Mouse (Mus musculus): ENCODE results near the gene Ibtk.
A peak's percentile ranks its signal among the peaks of the same experiment; 100 is the strongest.

Gene Ibtk

DNA sequence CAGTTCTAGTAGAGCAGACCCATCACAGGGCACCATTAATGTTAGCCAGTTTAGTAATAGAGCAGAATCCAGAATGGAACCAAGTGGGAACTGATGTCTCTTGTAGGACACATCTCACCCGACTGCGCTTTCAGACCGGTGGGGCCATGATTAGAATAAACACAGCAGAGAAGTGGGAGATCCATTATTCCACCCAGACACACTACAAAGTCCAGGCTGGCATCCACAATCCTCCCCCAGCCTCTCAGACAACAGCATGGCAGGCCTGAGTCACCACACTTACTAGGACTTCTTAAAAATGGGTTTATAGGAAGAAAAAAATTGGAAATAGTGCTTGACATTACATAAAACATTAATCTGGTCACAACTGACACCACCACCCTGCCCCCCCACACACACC is 53.5 kb downstream of the Ibtk start:
- DNase-seq: no peak

DNA sequence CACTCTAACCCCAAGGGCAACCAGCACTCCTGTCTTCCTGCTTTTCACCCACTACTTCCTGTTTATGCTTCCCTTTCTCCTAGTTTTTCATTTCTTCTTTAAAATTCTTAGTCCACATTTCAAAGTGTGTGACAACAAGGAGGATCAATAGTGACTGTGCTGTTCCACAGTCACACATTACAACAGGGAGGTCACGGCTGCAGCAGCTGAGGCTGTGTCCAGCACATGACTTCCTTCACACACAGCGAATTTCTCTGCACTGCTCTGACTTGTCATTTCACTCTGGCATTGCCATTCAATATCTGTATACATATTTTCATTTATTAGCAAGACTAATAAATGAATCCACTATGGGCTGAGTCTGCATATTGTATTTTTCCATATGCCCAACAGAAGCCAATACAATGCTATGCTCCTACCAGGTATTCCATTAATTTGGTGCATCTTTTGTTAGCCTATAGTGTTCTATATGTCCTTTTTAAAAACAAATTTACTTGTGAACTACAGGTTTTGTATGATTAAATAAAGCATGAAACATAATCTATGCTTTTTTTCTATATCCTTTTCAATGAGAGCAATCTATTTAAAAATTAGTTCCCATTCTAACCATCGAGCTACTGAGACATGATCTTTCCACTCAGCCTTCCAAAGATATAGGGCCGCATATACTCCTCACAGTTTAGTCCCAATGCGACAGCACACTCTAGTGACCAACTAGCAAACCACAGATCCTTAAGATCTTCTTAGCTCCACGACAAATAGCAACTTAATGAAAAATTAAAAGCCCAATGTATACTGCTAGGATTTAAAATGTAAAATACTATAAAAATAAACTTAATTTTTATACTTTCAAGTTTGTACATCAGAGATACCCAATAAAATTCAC is 55.7 kb downstream of the Ibtk start:
- peak; percentile 43 to 50 for DNase-seq

DNA sequence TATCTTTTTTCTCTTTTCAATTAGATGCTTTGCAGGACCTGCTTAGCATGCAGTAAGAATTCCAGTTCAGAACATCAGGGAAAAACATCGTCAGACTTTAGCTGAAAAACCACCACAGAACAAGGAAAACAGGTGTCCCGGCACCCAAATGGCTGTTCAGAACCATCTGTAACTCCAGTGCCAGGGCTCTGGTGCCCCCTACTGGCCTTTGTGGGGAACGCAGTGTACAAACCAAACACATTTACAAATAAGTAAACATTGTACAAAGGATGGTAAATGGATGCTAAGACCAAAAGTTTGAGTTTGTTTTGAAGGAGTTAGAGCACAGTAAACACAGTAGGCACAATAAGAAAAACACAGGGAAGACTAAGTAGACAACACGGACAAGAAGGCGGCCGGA is 64.1 kb downstream of the Ibtk start:
- DNase-seq: peak; percentile 7 to 17

DNA sequence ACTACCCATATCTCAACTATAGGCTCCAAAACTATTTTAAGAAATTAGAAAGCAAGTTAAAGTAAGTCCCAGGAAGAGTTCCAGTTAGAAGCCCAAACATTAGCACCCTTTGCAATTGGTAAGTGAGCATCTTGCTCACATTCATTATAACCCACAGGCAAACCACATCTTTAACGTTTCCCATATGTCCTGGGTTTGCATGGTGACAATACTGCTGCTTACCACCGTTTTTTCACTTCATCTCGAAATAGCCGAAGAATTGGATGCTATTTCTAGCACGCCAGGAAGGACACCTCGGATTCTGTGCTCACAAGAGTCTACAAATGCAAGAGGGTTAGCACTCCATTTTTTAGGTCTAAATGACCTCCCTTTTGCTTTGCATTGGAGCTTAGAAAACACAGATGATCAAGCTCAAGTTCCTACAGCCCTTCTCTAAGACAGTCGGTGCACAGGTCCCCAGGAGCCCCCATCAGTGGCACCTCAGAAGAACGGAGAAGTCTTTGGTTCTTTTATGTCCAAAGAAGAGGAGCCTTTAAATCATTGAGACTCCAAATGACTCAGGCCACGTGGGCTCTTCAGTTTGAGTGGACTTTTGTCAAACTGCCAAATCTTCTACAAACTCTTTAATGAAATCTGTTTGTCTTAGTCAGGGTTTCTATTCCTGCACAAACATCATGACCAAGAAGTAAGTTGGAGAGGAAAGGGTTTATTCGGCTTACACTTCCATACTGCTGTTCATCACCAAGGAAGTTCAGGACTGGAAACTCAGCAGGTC is 73.8 kb downstream of the Ibtk start:
- DNase-seq: no peak

DNA sequence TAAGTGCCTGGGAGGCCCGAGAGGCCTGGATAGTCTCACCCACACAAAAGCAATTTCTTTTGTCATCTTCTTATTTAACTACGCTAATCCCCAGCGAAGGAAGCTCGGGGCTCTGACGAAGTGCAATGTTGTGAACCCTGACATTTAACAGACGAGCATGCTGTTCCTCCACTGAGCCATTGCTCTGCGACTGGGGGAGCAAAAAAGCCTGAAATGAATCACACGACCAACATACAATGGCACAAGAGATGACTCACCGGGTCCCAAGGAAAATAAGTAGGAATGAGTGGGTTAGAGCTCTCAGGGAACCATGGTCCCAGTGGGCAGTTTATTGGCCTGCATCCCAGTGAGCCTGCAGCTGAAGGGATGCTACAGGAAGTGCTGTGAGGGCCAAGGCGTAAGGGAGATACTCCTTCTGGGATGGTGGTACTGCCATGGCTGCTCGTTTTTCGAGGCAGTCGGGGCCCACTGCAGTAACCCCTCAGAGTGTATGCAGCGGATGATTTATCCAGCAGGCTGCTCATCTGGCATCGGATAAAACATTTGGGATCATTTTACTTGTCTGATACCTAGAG is 75.1 kb downstream of the Ibtk start:
- peak in 1 of 2 experiments; percentile 26 for DNase-seq

DNA sequence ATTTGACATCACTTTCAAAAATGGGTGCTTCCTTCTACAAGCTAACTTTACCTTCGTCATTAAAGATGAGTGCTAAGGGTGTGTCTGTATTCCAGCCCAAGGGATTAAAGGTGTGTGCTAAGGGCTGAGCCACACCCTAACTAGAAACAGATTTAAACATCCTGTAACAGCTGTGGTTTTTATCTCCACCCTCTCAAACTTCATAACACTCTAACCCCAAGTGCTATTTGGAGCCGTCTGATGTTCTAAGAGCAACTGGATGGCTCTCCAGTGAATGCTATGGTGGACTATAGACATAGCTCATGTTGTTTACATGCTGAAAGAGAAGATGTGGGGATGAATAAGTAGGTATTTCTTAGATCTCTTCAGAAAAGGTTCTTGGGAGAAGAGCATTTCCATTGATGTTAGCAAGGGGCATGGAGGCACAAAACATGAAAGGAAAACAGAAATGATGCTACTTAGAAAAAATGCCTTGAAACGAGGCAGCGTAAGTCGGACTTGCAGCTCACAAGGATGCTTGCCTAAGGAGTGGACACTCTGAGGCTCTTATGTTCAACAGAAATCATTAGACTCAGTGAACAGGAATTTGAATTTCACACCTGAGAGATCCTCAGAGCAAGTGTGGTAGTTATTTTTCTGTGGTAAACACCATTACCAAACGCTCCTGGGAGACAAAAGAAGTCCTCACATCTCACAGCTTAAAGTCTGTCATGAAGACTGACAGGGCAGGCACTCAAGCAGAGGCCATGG is 77.4 kb downstream of the Ibtk start:
- DNase-seq: no peak

DNA sequence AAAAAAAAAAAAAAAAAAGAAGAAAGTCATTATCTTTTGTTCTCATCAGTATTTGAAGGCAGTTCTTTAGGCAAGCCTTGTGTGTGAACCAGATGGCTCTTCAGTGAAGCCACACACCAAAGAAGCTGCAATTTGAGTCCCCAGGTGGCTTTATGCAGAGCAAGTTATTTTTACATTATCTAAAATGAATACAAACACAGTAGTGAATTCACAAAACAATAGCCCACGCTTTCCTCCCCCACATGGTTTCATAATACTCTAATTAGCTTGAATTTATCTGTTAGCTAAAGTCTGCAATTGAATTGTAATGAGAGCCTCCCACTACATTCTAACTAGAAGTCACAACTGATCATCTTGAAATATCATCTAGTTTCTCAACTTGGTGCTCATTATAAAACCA is 84.8 kb downstream of the Ibtk start:
- no peak for DNase-seq

DNA sequence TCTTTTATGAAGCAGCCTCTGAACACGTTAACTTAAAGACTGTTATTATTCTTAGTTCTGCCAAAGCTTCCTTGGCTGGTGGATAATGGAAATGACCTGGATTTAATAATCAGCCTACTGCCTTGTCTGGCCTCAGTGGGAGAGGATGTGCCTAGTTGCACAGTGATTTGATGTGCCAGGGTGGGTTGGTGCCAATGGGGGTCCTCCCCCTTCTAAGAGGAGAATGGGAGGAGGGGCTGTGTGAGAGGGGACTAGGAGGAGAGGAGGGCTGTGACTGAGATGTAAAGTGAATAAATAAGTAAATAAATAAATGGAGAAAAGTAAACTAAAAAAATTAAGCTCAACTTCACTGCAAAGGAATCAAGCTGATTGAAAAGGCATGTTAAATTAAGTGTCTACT is 85.3 kb downstream of the Ibtk start:
- peak; percentile 7 to 11 for DNase-seq

DNA sequence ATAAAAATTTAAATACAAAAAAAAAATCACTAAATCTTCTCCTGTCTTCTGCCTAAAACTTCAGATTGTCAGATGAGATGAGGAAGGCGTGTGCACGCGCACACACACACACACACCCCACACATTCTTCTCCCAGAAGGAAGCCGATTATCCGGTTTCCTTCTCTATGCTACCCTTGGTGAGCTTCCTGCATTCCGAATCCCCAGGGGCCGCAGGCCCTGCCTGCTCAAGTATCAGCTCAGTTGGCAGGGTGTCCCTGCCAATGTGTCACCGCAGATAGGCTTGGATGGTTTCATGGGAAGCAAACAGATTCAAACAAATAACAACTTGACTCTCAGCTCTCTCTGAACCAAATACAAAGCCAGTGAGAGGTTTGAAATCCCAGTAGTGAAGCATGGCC is 86.0 kb downstream of the Ibtk start:
- peak; percentile 7 to 13 for DNase-seq

DNA sequence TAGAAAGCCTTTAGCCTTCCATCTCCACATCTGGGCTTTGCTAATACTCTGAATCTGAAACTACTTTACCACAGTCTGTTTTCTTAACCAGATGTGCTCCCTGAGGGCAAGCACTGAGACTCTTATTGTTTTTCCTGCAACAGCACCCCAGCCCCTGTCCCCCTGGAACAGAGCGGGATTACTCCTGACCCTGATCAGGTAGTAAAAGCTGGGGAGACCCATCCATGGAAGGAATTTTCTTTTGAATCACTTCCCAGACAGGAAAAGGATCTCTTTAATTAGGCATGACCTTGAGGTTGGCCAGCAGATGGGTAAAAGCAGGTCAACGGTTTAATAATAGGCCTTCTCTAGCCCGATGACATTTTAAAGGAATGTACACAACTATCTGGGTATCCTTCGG is 95.7 kb downstream of the Ibtk start:
- no peak for DNase-seq

DNA sequence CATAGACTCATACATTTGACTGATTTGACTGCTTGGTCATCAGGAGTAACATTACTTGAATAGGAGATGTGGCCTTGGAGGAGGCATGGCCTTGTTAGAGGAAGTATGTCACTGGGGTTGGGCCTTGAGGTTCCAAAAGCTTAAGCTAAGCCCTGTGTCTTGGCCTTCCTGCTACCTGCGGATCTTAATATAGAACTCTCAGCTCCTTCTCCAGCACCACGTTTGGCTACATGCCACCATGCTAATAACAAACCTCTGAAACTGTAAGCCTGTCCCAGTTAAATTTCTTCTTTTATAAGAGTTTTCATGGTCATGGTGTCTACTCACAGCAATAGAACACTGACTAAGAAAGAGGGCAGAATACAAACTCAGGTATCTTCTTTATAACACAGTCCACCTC is 110.9 kb downstream of the Ibtk start:
- DNase-seq: no peak

Data from cerebellum, postnatal 14 days (tissue).